Mouse (Mus musculus): ENCODE measurements around the gene Syn2.

DNA sequence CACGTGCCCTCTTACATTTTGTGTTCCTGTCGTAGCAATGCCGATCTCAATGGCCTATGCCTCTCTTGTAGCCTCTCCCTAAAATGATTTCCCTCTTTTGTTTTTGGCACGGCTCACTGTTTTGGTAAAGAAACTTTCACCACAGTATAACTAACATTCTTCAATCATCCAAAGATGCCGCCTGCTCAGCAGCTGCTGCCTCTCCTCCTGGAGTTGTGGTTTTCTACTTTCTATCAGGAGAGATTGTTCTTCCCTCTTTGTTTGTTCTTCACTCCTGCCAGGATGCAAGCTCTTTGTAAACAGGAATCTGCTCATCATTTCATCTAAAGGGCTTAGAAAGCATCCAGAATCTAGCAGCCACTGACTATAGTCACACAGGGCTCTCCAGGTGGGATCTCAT, 132.1 kb downstream of the Syn2 start:
- TF ChIP-seq CTCF (IDR thresholded peaks at IDR 0.05) = no peak
- TF ChIP-seq POLR2A (IDR thresholded peaks at IDR 0.05; ENCODE audit: insufficient read depth, low read depth, low read length) = no peak
